Mouse (Mus musculus) liver, embryonic 15.5 days (tissue): ENCODE measurements around the gene Cacnb3. TPM values are rescaled to one million over a fixed set of nuclear protein-coding genes. Genes with fewer than 3 reads are reported as not detected.
"Not testable (repeated sequence)": the region's sequence is repeated elsewhere in the genome, so short reads cannot be mapped to it uniquely, and the experiment has no call there.

Experiments
- ATAC-seq: fragments of 200-750 bp; cut with Nextera tagmentation; 2 replicates; pipeline ENCODE4 v1.8.0; 2017; ENCODE audit warnings: moderate number of reproducible peaks, mild to moderate bottlenecking, moderate library complexity; ENCODE audit not compliant: insufficient read depth
- H3K27ac ChIP-seq: fragments of 300-500 bp; sonication (generic); replicated peaks from 2 replicates; pipeline ENCODE4 v1.5.1; 2015; ENCODE audit warnings: mild to moderate bottlenecking, inconsistent platforms
- H3K27me3 ChIP-seq: fragments of 300-500 bp; sonication (generic); 2 replicates; pipeline ENCODE4 v1.6.1; 2015; ENCODE audit warnings: mild to moderate bottlenecking, inconsistent platforms
- H3K36me3 ChIP-seq: fragments of 300-500 bp; sonication (generic); replicated peaks from 2 replicates; pipeline ENCODE4 v1.6.1; 2015; ENCODE audit warnings: moderate library complexity, mild to moderate bottlenecking, inconsistent platforms
- H3K4me1 ChIP-seq: fragments of 300-500 bp; sonication (generic); replicated peaks from 2 replicates; pipeline ENCODE4 v1.6.1; 2015; ENCODE audit warnings: inconsistent platforms
- H3K4me2 ChIP-seq: fragments of 300-500 bp; sonication (generic); 2 replicates; pipeline ENCODE4 v1.6.1; 2015; ENCODE audit warnings: moderate library complexity, mild to moderate bottlenecking, inconsistent platforms
- H3K4me3 ChIP-seq: fragments of 300-500 bp; sonication (generic); replicated peaks from 2 replicates; pipeline ENCODE4 v1.5.1; 2015; ENCODE audit warnings: mild to moderate bottlenecking, inconsistent platforms
- H3K9ac ChIP-seq: fragments of 300-500 bp; sonication (generic); 2 replicates; pipeline ENCODE4 v1.6.1; 2015; ENCODE audit warnings: moderate library complexity, mild to moderate bottlenecking, inconsistent platforms
- H3K9me3 ChIP-seq: fragments of 300-500 bp; sonication (generic); replicated peaks from 2 replicates; pipeline ENCODE4 v1.6.1; 2016; ENCODE audit warnings: inconsistent platforms
- WGBS: fragments of 180-500 bp; shearing (Covaris S2); methylation state at CpG from one replicate; pipeline ENCODE4 v1.1.7; 2015; ENCODE audit warnings: mixed read lengths; ENCODE audit not compliant: insufficient replicate concordance; 5-methylcytosine and 5-hydroxymethylcytosine counted together
- polyA plus RNA-seq: library from polyadenylated mRNA; unstranded; fragments of >200 nt; fragmentation: Nextera tagmentation; extraction: Ambion mirVana; gene quantifications from 2 replicates; pipeline ENCODE4 v1.2.1, GENCODE M21; 2015

Cacnb3 gene
- 0.52 and 0.96 TPM in 2 replicates for polyA plus RNA-seq

DNA sequence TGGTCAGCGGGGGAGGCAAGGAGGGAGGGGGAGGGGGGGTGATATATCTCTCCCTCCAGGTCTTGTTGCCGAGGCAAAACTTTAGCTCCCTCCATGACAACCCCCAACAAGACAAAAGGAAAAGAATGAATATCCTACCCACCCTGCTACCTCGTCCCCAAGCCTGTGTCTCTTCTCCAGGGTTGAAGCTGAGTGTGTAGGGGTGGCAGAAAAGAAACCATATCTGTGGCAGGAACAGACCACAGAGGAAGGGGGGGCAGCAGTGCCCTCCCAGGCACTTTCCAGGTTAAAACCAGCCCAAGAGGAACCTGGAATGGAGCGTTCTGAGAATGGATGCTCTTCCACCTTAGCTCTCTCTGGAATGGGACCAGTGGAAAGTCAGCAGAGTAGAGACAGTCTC, at the start of gene Cacnb3:
Gene Cacnb3 (plus strand): TSS at position 301 of the 400 bp plus-strand sequence.
- no peaks in the 10 kb centered on the region for H3K36me3 ChIP-seq
- WGBS: 32% methylated on average over 4 of the region's 4 CpGs
- peaks cover 100% of the 10 kb centered on the region for H3K27me3 ChIP-seq
- no peaks in the 10 kb centered on the region for H3K9me3 ChIP-seq
- H3K4me2 ChIP-seq: peak within 1 kb of the TSS; percentile 41; the same call in 1 of the 2 replicates
- no peak within 1 kb of the TSS for H3K4me3 ChIP-seq
- H3K4me1 ChIP-seq: peaks cover 35% of the 10 kb centered on the region
- no peak within 1 kb of the TSS for H3K27ac ChIP-seq
- ATAC-seq: no peak
- H3K9ac ChIP-seq: no peak within 1 kb of the TSS

GRCm38 (mm10) chr15:98582410-98582809, 48.2 kb upstream of the Cacnb3 start:
- Histone ChIP-seq H3K9ac (no peak overlapping the region), H3K4me2 (no peak overlapping the region), H3K4me1 (peaks cover 29% of the 10 kb centered on the region), H3K36me3 (no peaks in the 10 kb centered on the region), H3K9me3 (no peaks in the 10 kb centered on the region), H3K27me3 (peaks cover 14% of the 10 kb centered on the region; the same call in 1 of the 2 replicates), H3K27ac (no peak overlapping the region), H3K4me3 (no peak overlapping the region)
- WGBS: 74% methylated on average over 8 of the region's 8 CpGs
- ATAC-seq: no peak

GRCm38 (mm10) chr15:98582996-98583395, 47.6 kb upstream of the Cacnb3 start:
- H3K4me3 ChIP-seq: no peak overlapping the region
- no peak overlapping the region for H3K27ac ChIP-seq
- 75% methylated on average over 8 of the region's 8 CpGs for WGBS
- H3K36me3 ChIP-seq: no peaks in the 10 kb centered on the region
- no peak overlapping the region for H3K9ac ChIP-seq
- H3K4me2 ChIP-seq: no peak overlapping the region
- peaks cover 34% of the 10 kb centered on the region for H3K4me1 ChIP-seq
- no peaks in the 10 kb centered on the region for H3K9me3 ChIP-seq
- ATAC-seq: no peak
- peaks cover 11% of the 10 kb centered on the region; the same call in 1 of the 2 replicates for H3K27me3 ChIP-seq

GRCm38 (mm10) chr15:98585421-98585820, 45.2 kb upstream of the Cacnb3 start:
- Histone ChIP-seq H3K4me3 (no peak overlapping the region), H3K4me1 (peaks cover 48% of the 10 kb centered on the region), H3K27me3 (no peaks in the 10 kb centered on the region), H3K27ac (peak overlapping the region; percentile 79), H3K4me2 (no peak overlapping the region; the same call in 1 of the 2 replicates), H3K36me3 (peaks cover 9% of the 10 kb centered on the region; the same call in 1 of the 2 replicates), H3K9me3 (no peaks in the 10 kb centered on the region), H3K9ac (no peak overlapping the region)
- WGBS: 65% methylated on average over 7 of the region's 7 CpGs
- peak; percentile 1; the same call in 1 of the 2 replicates for ATAC-seq

DNA sequence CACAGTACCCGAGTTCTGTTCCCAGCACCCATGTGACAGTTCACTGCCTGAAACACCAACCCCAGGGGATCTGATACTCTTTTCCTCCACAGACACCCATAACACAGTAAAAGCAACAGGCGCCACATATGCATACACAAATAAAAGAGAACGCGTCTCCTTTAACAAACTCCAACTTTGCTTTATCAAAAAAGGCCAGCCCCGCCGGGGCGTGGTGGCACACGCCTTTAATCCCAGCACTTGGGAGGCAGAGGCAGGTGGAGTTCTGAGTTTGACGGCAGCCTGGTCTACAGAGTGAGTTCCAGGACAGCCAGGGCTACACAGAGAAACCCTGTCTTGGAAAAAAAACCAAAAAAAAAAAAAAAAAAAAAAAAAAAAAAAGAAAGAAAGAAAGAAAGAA, 44.5 kb upstream of the Cacnb3 start:
- not testable (repeated sequence) for H3K9ac ChIP-seq, H3K9me3 ChIP-seq, H3K4me3 ChIP-seq, H3K27me3 ChIP-seq
- peak; percentile 74 for ATAC-seq
- Histone ChIP-seq H3K36me3 (peaks cover 17% of the 10 kb centered on the region), H3K4me1 (peaks cover 55% of the 10 kb centered on the region), H3K4me2 (peak overlapping the region; percentile 45), H3K27ac (peak overlapping the region; percentile 79)
- 24% methylated on average over 9 of the region's 9 CpGs for WGBS

DNA sequence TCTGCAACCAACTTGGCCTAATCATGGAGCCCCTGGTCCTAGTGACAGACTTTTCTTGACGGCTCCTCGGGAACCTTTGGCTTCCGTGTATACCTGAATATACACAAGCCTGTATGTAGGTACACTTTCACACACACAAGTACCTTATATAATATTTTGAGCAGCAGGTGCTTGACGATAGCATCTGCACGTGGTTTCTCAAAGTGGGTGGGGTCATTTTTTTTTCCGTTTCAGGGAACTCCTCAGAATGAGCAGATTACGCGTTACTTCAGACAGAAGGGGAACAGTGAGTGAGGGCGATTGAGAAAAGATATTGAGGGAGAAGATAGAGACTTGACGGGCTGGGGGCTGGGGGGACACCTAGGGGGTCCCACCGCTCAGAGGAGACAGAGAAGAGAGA, 42.9 kb upstream of the Cacnb3 start:
- Histone ChIP-seq H3K27ac (no peak overlapping the region), H3K4me2 (no peak overlapping the region), H3K27me3 (no peaks in the 10 kb centered on the region), H3K9ac (no peak overlapping the region), H3K4me3 (no peak overlapping the region), H3K9me3 (no peaks in the 10 kb centered on the region), H3K36me3 (peaks cover 33% of the 10 kb centered on the region), H3K4me1 (peaks cover 61% of the 10 kb centered on the region)
- 40% methylated on average over 11 of the region's 11 CpGs for WGBS
- no peak for ATAC-seq

DNA sequence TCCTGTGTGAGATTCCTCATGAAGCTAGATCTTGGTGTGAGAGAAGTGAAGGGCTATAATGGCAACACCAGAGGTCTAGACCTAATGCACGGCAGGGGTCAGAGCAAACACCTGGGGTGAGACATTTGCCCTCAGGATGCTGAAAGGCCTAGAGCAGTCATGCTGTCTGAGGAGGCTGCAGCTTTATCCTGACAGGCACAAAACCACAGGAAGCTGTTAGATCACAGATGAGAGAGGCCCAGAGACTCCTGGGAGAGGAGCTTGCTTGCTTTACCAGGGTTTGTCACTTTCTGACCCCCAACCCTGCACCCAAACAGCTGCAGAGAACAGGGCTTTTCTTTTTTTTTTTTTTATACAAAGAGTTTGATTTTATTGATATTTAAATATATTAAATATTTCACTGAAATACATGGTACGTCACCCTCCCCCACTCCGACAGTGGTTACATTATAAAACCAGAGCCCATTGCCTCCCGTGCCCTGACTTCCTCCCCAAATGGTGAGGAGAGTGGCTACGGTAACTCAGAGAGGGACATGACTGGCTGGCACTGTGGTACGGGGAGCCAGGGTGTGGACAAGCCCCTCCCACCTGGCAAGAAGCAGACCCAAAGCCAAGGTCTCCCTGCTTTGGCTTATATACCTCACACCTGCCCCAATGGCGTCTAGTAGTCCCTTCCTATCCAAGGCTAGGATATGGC, 40.9 kb upstream of the Cacnb3 start:
- no peak for ATAC-seq
- peaks cover 53% of the 10 kb centered on the region for H3K36me3 ChIP-seq
- H3K27me3 ChIP-seq: no peaks in the 10 kb centered on the region
- H3K9ac ChIP-seq: no peak overlapping the region
- peak overlapping the region; percentile 2; the same call in 1 of the 2 replicates for H3K27ac ChIP-seq
- whole genome bisulfite sequencing: 25% methylated on average over 7 of the region's 7 CpGs
- H3K4me3 ChIP-seq: no peak overlapping the region
- peaks cover 57% of the 10 kb centered on the region for H3K4me1 ChIP-seq
- no peak overlapping the region for H3K4me2 ChIP-seq
- H3K9me3 ChIP-seq: no peaks in the 10 kb centered on the region

DNA sequence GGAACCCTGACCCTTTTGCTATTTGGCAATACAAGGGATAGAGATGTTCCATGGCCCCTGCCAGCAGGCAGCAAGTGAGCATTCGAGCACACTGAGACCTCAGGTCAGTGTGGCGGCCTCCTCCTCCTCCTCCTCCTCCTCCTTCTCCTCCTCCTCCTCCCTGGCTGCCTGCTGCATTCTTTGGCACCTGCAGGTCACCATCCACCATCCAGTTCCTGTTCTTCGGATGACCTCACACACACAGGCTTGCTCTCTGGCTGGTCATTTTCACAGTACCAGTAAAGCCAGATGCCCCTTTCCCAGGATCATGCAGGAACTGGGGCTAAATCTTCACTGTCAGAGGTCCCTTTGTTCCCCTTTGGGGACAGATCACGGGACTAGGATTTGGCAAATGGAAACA, 39.2 kb upstream of the Cacnb3 start:
- 69% methylated on average over 4 of the region's 4 CpGs for WGBS
- Histone ChIP-seq H3K4me2 (no peak overlapping the region), H3K27me3 (no peaks in the 10 kb centered on the region), H3K4me3 (no peak overlapping the region), H3K9ac (no peak overlapping the region), H3K27ac (no peak overlapping the region), H3K9me3 (no peaks in the 10 kb centered on the region), H3K36me3 (peaks cover 69% of the 10 kb centered on the region), H3K4me1 (peaks cover 42% of the 10 kb centered on the region)
- ATAC-seq: no peak

GRCm38 (mm10) chr15:98594193-98594592, 36.4 kb upstream of the Cacnb3 start:
- Histone ChIP-seq H3K9ac (no peak overlapping the region), H3K4me2 (no peak overlapping the region), H3K27ac (no peak overlapping the region), H3K4me1 (peaks cover 25% of the 10 kb centered on the region), H3K27me3 (no peaks in the 10 kb centered on the region), H3K36me3 (peaks cover 92% of the 10 kb centered on the region), H3K9me3 (no peaks in the 10 kb centered on the region), H3K4me3 (no peak overlapping the region)
- whole genome bisulfite sequencing: 82% methylated on average over 19 of the region's 19 CpGs
- no peak for ATAC-seq

DNA sequence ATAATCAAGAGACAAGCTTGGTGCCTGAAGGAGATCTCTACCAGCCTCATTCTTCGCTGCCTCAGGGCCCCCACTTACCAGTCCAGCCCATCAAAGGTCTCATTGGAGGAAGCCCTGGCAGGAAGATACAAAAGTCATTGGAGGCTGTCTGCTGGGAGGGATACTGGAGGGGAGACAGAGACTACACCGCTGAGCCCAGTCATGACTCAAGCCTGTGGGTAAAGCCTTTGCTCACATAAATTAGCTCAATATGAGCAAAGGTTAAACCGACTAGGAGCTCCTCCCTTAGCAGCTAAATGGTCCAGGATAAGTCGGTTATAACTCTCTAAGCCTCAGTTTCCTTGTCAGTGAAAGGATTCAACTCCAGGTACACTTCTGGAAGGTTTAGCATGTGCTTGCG, 35.6 kb upstream of the Cacnb3 start:
- no peak for ATAC-seq
- no peak overlapping the region for H3K27ac ChIP-seq
- no peak overlapping the region for H3K4me2 ChIP-seq
- no peak overlapping the region for H3K9ac ChIP-seq
- no peaks in the 10 kb centered on the region for H3K27me3 ChIP-seq
- H3K36me3 ChIP-seq: peaks cover 99% of the 10 kb centered on the region
- H3K9me3 ChIP-seq: no peaks in the 10 kb centered on the region
- H3K4me1 ChIP-seq: peaks cover 24% of the 10 kb centered on the region
- no peak overlapping the region for H3K4me3 ChIP-seq
- WGBS: 83% methylated on average over 5 of the region's 5 CpGs

- peaks cover 24% of the 10 kb centered on the region for H3K4me1 ChIP-seq
- H3K4me2 ChIP-seq: no peak overlapping the region
- WGBS: 90% methylated on average over 14 of the region's 14 CpGs
- H3K36me3 ChIP-seq: peaks cover 100% of the 10 kb centered on the region
- H3K27me3 ChIP-seq: no peaks in the 10 kb centered on the region
- no peak overlapping the region for H3K27ac ChIP-seq
- no peak for ATAC-seq
- H3K9me3 ChIP-seq: no peaks in the 10 kb centered on the region
- H3K4me3 ChIP-seq: no peak overlapping the region
- no peak overlapping the region for H3K9ac ChIP-seq
These were observed 34.0 kb upstream of the Cacnb3 start for GRCm38 (mm10) chr15:98596609-98597008.
